Mouse (Mus musculus) heart, embryonic 15.5 days (tissue): ENCODE measurements around the gene Ralgps1. TPM values are rescaled to one million over a fixed set of nuclear protein-coding genes. Genes with fewer than 3 reads are reported as not detected.

Experiments used
- ATAC-seq: fragments of 200-750 bp; cut with Nextera tagmentation; replicated peaks from 2 replicates; pipeline ENCODE4 v1.8.0; 2017; ENCODE audit warnings: low read depth, moderate TSS enrichment; ENCODE audit not compliant: insufficient number of reproducible peaks, insufficient read depth, low FRiP score
- H3K27ac ChIP-seq: fragments of 300-500 bp; sonication (generic); 2 replicates; pipeline ENCODE4 v1.5.1; 2015; ENCODE audit warnings: mild to moderate bottlenecking, inconsistent platforms
- H3K27me3 ChIP-seq: fragments of 300-500 bp; sonication (generic); 2 replicates; pipeline ENCODE4 v1.6.1; 2015; ENCODE audit warnings: inconsistent platforms
- H3K36me3 ChIP-seq: fragments of 300-500 bp; sonication (generic); 2 replicates; pipeline ENCODE4 v1.6.1; 2015; ENCODE audit warnings: mild to moderate bottlenecking, inconsistent platforms
- H3K4me1 ChIP-seq: fragments of 300-500 bp; sonication (generic); replicated peaks from 2 replicates; pipeline ENCODE4 v1.6.1; 2015; ENCODE audit warnings: inconsistent platforms
- H3K4me2 ChIP-seq: fragments of 300-500 bp; sonication (generic); 2 replicates; pipeline ENCODE4 v1.6.1; 2015; ENCODE audit warnings: inconsistent platforms, mild to moderate bottlenecking, moderate library complexity
- H3K4me3 ChIP-seq: fragments of 300-500 bp; sonication (generic); 2 replicates; pipeline ENCODE4 v1.5.1; 2015; ENCODE audit warnings: mild to moderate bottlenecking, inconsistent platforms
- H3K9ac ChIP-seq: fragments of 300-500 bp; sonication (generic); 2 replicates; pipeline ENCODE4 v1.6.1; 2015; ENCODE audit warnings: mild to moderate bottlenecking, inconsistent platforms
- H3K9me3 ChIP-seq: fragments of 300-500 bp; sonication (generic); replicated peaks from 2 replicates; pipeline ENCODE4 v1.6.1; 2016; ENCODE audit warnings: inconsistent platforms
- WGBS: fragments of 180-500 bp; shearing (Covaris S2); methylation state at CpG from one replicate; pipeline ENCODE4 v1.1.7; 2015; ENCODE audit warnings: mixed read lengths; 5-methylcytosine and 5-hydroxymethylcytosine counted together
- microRNA-seq: library from miRNA; unstranded; fragments of <30 nt; microRNA quantifications from one replicate; pipeline ENCODE4, GENCODE M21; 2016
- polyA plus RNA-seq: library from polyadenylated mRNA; unstranded; fragments of >200 nt; fragmentation: Nextera tagmentation; extraction: Ambion mirVana; gene quantifications from 2 replicates; pipeline ENCODE4 v1.2.1, GENCODE M21; 2015

Ralgps1 gene
- polyA plus RNA-seq, 1 experiment from 2014 or later = 3.7 TPM

- ATAC-seq = no peak
- Histone ChIP-seq H3K4me2 (no peak overlapping the region), H3K27me3 (no peaks in the 10 kb centered on the region; the same call in 1 of the 2 replicates), H3K4me1 (peaks cover 7% of the 10 kb centered on the region), H3K4me3 (no peak overlapping the region), H3K27ac (no peak overlapping the region), H3K9ac (no peak overlapping the region), H3K36me3 (no peaks in the 10 kb centered on the region), H3K9me3 (no peaks in the 10 kb centered on the region)
- WGBS = 70% methylated on average over 7 of the region's 7 CpGs
These were observed 285.2 kb downstream of the Ralgps1 start for GRCm38 (mm10) chr2:33086016-33086596.

GRCm38 (mm10) chr2:33084221-33084620, 287.1 kb downstream of the Ralgps1 start:
- Histone ChIP-seq H3K4me1 (peaks cover 6% of the 10 kb centered on the region), H3K9me3 (no peaks in the 10 kb centered on the region), H3K27me3 (no peaks in the 10 kb centered on the region; the same call in 1 of the 2 replicates), H3K9ac (no peak overlapping the region), H3K36me3 (no peaks in the 10 kb centered on the region), H3K4me2 (no peak overlapping the region), H3K4me3 (no peak overlapping the region), H3K27ac (no peak overlapping the region)
- 69% methylated on average over 3 of the region's 3 CpGs for WGBS
- no peak for ATAC-seq

Small RNA genes within 50 kb of the gene (microRNA-seq; reads per million reads assigned to microRNA genes)
- gene Gm25998 = not detected

Other genes starting within 250 kb of the Ralgps1 start
- 6.9 and 11.4 TPM in 2 replicates for gene Garnl3, start 239.8 kb downstream of the Ralgps1 start, polyA plus RNA-seq
- gene Angptl2, start 155.4 kb downstream of the Ralgps1 start, polyA plus RNA-seq = 59.1 and 77.0 TPM in 2 replicates
- 3.3 and 4.3 TPM in 2 replicates for gene Zbtb34, start 59.8 kb upstream of the Ralgps1 start, polyA plus RNA-seq
- gene Zbtb43, start 97.1 kb upstream of the Ralgps1 start, polyA plus RNA-seq = 12.5 and 12.8 TPM in 2 replicates